Mouse (Mus musculus): ENCODE results near the gene Cryaa. TPM values are rescaled to one million over a fixed set of nuclear protein-coding genes. Genes with fewer than 3 reads are reported as not detected.

Gene Cryaa
- polyA plus RNA-seq (2015; fragmentation: Illumina TruSeq; extraction: RNeasy Lipid Tissue Mini Kit (QIAGEN cat#74804); ENCODE audit: insufficient read depth, low replicate concordance): 0.19 TPM

GRCm38 (mm10) chr17:31677507-31677906 is at the start of gene Cryaa:
Gene Cryaa, plus strand, starts transcription at chr17:31677807.

GRCm38 (mm10) chr17:31636942-31637811 is 40.4 kb upstream of the Cryaa start, which contains the start of gene Cbs:
Gene Cbs, minus strand, starts transcription at chr17:31637238.

GRCm38 (mm10) chr17:31658468-31659185 is 19.0 kb upstream of the Cryaa start, which contains the start of gene U2af1:
Gene U2af1, minus strand, starts transcription at chr17:31658892.

Other genes with a start within 250 kb of the Cryaa start
- gene Wdr4, start 157.8 kb upstream of the Cryaa start, polyA plus RNA-seq (2015; fragmentation: Illumina TruSeq; extraction: RNeasy Lipid Tissue Mini Kit (QIAGEN cat#74804); ENCODE audit: insufficient read depth, low replicate concordance): 12.2 TPM
- 85.8 TPM for gene Ndufv3, start 157.7 kb upstream of the Cryaa start, polyA plus RNA-seq (2015; fragmentation: Illumina TruSeq; extraction: RNeasy Lipid Tissue Mini Kit (QIAGEN cat#74804); ENCODE audit: insufficient read depth, low replicate concordance)
- gene Pknox1, start 113.1 kb upstream of the Cryaa start, polyA plus RNA-seq (2015; fragmentation: Illumina TruSeq; extraction: RNeasy Lipid Tissue Mini Kit (QIAGEN cat#74804); ENCODE audit: insufficient read depth, low replicate concordance): 32.5 TPM
- gene Cbs, start 40.6 kb upstream of the Cryaa start, polyA plus RNA-seq (2015; fragmentation: Illumina TruSeq; extraction: RNeasy Lipid Tissue Mini Kit (QIAGEN cat#74804); ENCODE audit: insufficient read depth, low replicate concordance): not detected
- gene U2af1, start 18.9 kb upstream of the Cryaa start, polyA plus RNA-seq (2015; fragmentation: Illumina TruSeq; extraction: RNeasy Lipid Tissue Mini Kit (QIAGEN cat#74804); ENCODE audit: insufficient read depth, low replicate concordance): 175 TPM
- gene Sik1, start 178.0 kb downstream of the Cryaa start, polyA plus RNA-seq (2015; fragmentation: Illumina TruSeq; extraction: RNeasy Lipid Tissue Mini Kit (QIAGEN cat#74804); ENCODE audit: insufficient read depth, low replicate concordance): 18.5 TPM